In the genomic region with DNA sequence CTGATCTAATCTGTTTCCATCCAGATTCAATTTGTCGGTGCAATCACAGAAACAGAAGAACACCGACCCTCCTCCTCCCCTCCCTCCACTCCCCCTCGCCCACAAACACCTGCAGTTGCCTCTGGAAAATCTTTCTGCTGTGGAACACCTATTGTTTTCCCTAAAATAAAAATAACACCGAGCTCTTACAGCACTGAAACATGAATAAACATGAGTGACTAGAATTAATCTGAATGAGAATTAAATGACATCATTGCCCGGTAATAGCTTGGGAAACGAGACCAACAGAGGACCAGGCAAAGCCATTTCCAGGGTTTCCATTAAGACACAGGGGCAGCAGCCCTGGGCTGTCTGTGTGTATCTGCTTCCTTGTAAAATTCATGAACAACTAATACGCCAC, we compare ENCODE assay signal across 25 mouse cellular contexts. TPM values are rescaled to one million over a fixed set of nuclear protein-coding genes. Genes with fewer than 3 reads are reported as not detected.
A peak's percentile ranks its signal among the peaks of the same experiment; 100 is the strongest.
DNase-seq lines count a peak whose midpoint lies in the region; ATAC-seq lines count a peak whose summit lies in the region.
"Had no signal": no experiment of that assay in that cellular context is flagged by ENCODE, and none has a peak within 500 bp of the region (broad histone marks: within the 10 kb centered on the region; RNA-seq: fewer than 3 reads in every experiment).

No protein-coding gene starts in this region.

- H3K9me3 ChIP-seq in hindbrain, embryonic 10.5 days, result no peaks in the 10 kb centered on the region
- H3K9me3 ChIP-seq in hindbrain, embryonic 11.5 days (ENCODE audit: control insufficient read depth, low read length), result no peaks in the 10 kb centered on the region
- no peaks in the 10 kb centered on the region for H3K9me3 ChIP-seq in forebrain, embryonic 13.5 days (replicated peaks)
- no peaks in the 10 kb centered on the region for H3K9me3 ChIP-seq in hindbrain, embryonic 14.5 days (ENCODE audit: control insufficient read depth, low read length)
- H3K9me3 ChIP-seq in midbrain, embryonic 16.5 days (replicated peaks; ENCODE audit: control insufficient read depth, low read length, poor library complexity, severe bottlenecking), result no peaks in the 10 kb centered on the region
- H3K9me3 ChIP-seq: heart, embryonic 13.5 days; limb, embryonic 15.5 days; lung, embryonic 15.5 days; megakaryocyte, embryonic 14.5 days had no signal

- no peak for DNase-seq in hindbrain, embryonic 10.5 days (ENCODE audit: low spot score)
- DNase-seq in hindbrain, embryonic 11.5 days (ENCODE audit: low spot score), result no peak
- no peak for DNase-seq in hindbrain, embryonic 14.5 days (ENCODE audit: low spot score)
- no peak for DNase-seq in embryo, embryonic 10.5 days (ENCODE audit: low spot score)
- DNase-seq in gastrocnemius, adult 18-20 months (ENCODE audit: low spot score), result no peak
- DNase-seq in embryo, embryonic 11 days, result no peak
- DNase-seq: adrenal gland, postnatal 25 days; cerebellum, adult 11-12 months; cerebellum, postnatal 25 days; gastrocnemius, postnatal 14 days; heart, adult 11 months; heart, postnatal 14 days; kidney, adult 18-20 months; lung, postnatal 36 days; right cerebral cortex, postnatal 14 days; thymus, postnatal 14 days had no signal

- peak overlapping the region; percentile 56; the same call in 1 of the 2 replicates for H3K27ac ChIP-seq in hindbrain, embryonic 10.5 days
- H3K27ac ChIP-seq in hindbrain, embryonic 11.5 days (ENCODE audit: low read depth, low read length), result no peak overlapping the region
- H3K27ac ChIP-seq in forebrain, embryonic 13.5 days, result peak overlapping the region; percentile 40; the same call in 1 of the 2 replicates
- H3K27ac ChIP-seq in hindbrain, embryonic 14.5 days, result peak overlapping the region; percentile 12; the same call in 1 of the 2 replicates
- peak overlapping the region; percentile 63; the same call in 1 of the 2 replicates for H3K27ac ChIP-seq in midbrain, embryonic 16.5 days (ENCODE audit: low read length)
- H3K27ac ChIP-seq: heart, embryonic 13.5 days; left cerebral cortex, adult 2 months; limb, embryonic 15.5 days; liver, embryonic 14.5 days; lung, embryonic 15.5 days had no signal

- no peak overlapping the region for H3K4me2 ChIP-seq in hindbrain, embryonic 11.5 days (replicated peaks; ENCODE audit: low read depth, low read length)
- no peak overlapping the region for H3K4me2 ChIP-seq in forebrain, embryonic 13.5 days
- H3K4me2 ChIP-seq in hindbrain, embryonic 14.5 days (replicated peaks), result no peak overlapping the region
- H3K4me2 ChIP-seq in midbrain, embryonic 16.5 days (ENCODE audit: low read length), result no peak overlapping the region
- H3K4me2 ChIP-seq: heart, embryonic 13.5 days; limb, embryonic 15.5 days; lung, embryonic 15.5 days had no signal

- 72% methylated on average over 7 of the region's 7 CpGs for WGBS in hindbrain, embryonic 10.5 days
- 60% methylated on average over 7 of the region's 7 CpGs for WGBS in hindbrain, embryonic 11.5 days
- WGBS in forebrain, embryonic 13.5 days, result 28% methylated on average over 7 of the region's 7 CpGs
- 36% methylated on average over 7 of the region's 7 CpGs for WGBS in hindbrain, embryonic 14.5 days
- WGBS in midbrain, embryonic 16.5 days, result 36% methylated on average over 7 of the region's 7 CpGs

- H3K4me1 ChIP-seq in hindbrain, embryonic 10.5 days (replicated peaks), result peaks cover 13% of the 10 kb centered on the region; the same call in 1 of the 2 replicates
- H3K4me1 ChIP-seq in hindbrain, embryonic 11.5 days (replicated peaks; ENCODE audit: control insufficient read depth, insufficient read depth, low read length), result no peaks in the 10 kb centered on the region
- H3K4me1 ChIP-seq in forebrain, embryonic 13.5 days, result peaks cover 17% of the 10 kb centered on the region
- 0 out of 2 replicates have a peak, but pooled peaks cover 4% of the 10 kb centered on the region for H3K4me1 ChIP-seq in hindbrain, embryonic 14.5 days (replicated peaks; ENCODE audit: control insufficient read depth, insufficient read depth, low read length)
- peaks cover 3% of the 10 kb centered on the region; the same call in 1 of the 2 replicates for H3K4me1 ChIP-seq in midbrain, embryonic 16.5 days (ENCODE audit: control insufficient read depth, insufficient read depth, low read length)
- H3K4me1 ChIP-seq: lung, embryonic 15.5 days; megakaryocyte, embryonic 14.5 days had no signal

- ATAC-seq in hindbrain, embryonic 11.5 days (ENCODE audit: low FRiP score), result no peak
- ATAC-seq in forebrain, embryonic 13.5 days, result peak; percentile 82
- no peak for ATAC-seq in hindbrain, embryonic 14.5 days (ENCODE audit: low FRiP score)
- no peak for ATAC-seq in midbrain, embryonic 16.5 days
- ATAC-seq: inflammation-experienced regulatory T-cells, adult 6 months had no signal

- peaks cover 8% of the 10 kb centered on the region for H3K36me3 ChIP-seq in hindbrain, embryonic 10.5 days
- H3K36me3 ChIP-seq in hindbrain, embryonic 11.5 days (ENCODE audit: control insufficient read depth, insufficient read depth, low read length), result no peaks in the 10 kb centered on the region
- H3K36me3 ChIP-seq in forebrain, embryonic 13.5 days (ENCODE audit: poor library complexity, severe bottlenecking), result no peaks in the 10 kb centered on the region
- no peaks in the 10 kb centered on the region; the same call in 1 of the 2 replicates for H3K36me3 ChIP-seq in hindbrain, embryonic 14.5 days (replicated peaks; ENCODE audit: control insufficient read depth, insufficient read depth)
- peaks cover 5% of the 10 kb centered on the region for H3K36me3 ChIP-seq in midbrain, embryonic 16.5 days (ENCODE audit: control insufficient read depth, insufficient read depth, low read length)

- H3K9ac ChIP-seq in hindbrain, embryonic 11.5 days (ENCODE audit: low read depth, low read length), result no peak overlapping the region
- H3K9ac ChIP-seq in forebrain, embryonic 13.5 days, result peak overlapping the region; percentile 21; the same call in 1 of the 2 replicates
- H3K9ac ChIP-seq in hindbrain, embryonic 14.5 days, result no peak overlapping the region
- H3K9ac ChIP-seq in midbrain, embryonic 16.5 days (ENCODE audit: low read depth, low read length), result 0 out of 2 replicates have a peak overlapping the region, but pooled peaks have one; percentile 21
- H3K9ac ChIP-seq: heart, embryonic 13.5 days; limb, embryonic 15.5 days; liver, embryonic 14.5 days; lung, embryonic 15.5 days had no signal

- no peaks in the 10 kb centered on the region; the same call in 1 of the 2 replicates for H3K27me3 ChIP-seq in hindbrain, embryonic 10.5 days (ENCODE audit: insufficient read depth, poor library complexity, severe bottlenecking)
- no peaks in the 10 kb centered on the region for H3K27me3 ChIP-seq in hindbrain, embryonic 11.5 days (ENCODE audit: control insufficient read depth, insufficient read depth, low read length)
- H3K27me3 ChIP-seq in forebrain, embryonic 13.5 days, result no peaks in the 10 kb centered on the region
- H3K27me3 ChIP-seq in hindbrain, embryonic 14.5 days (ENCODE audit: control insufficient read depth, insufficient read depth, low read length), result no peaks in the 10 kb centered on the region
- H3K27me3 ChIP-seq in midbrain, embryonic 16.5 days (ENCODE audit: control insufficient read depth, insufficient read depth, low read depth, low read length), result no peaks in the 10 kb centered on the region
- H3K27me3 ChIP-seq: heart, embryonic 13.5 days; limb, embryonic 15.5 days; lung, embryonic 15.5 days had no signal

- H3K4me3 ChIP-seq in hindbrain, embryonic 10.5 days, result no peak overlapping the region
- H3K4me3 ChIP-seq in hindbrain, embryonic 11.5 days (ENCODE audit: low read depth, low read length), result no peak overlapping the region
- H3K4me3 ChIP-seq in forebrain, embryonic 13.5 days, result no peak overlapping the region
- no peak overlapping the region for H3K4me3 ChIP-seq in hindbrain, embryonic 14.5 days (replicated peaks; ENCODE audit: low read length)
- no peak overlapping the region for H3K4me3 ChIP-seq in midbrain, embryonic 16.5 days (ENCODE audit: low read depth, low read length)
- H3K4me3 ChIP-seq: heart, embryonic 13.5 days; left cerebral cortex, adult 2 months; limb, embryonic 15.5 days; lung, embryonic 15.5 days; megakaryocyte, embryonic 14.5 days had no signal

RNA-seq across cellular contexts. Expression of gene Myo18b, which starts 46.1 kb away (rescaled TPM):
- polyA plus RNA-seq in hindbrain, embryonic 10.5 days (2016; fragmentation: Nextera tagmentation; extraction: Ambion mirVana), result 0.30 and 0.65 TPM in 2 replicates
- 0.60 and 0.68 TPM in 2 replicates for polyA plus RNA-seq in hindbrain, embryonic 11.5 days (2014; fragmentation: Nextera tagmentation; extraction: Ambion mirVana)
- polyA plus RNA-seq in forebrain, embryonic 13.5 days (2015; fragmentation: Nextera tagmentation; extraction: Ambion mirVana), result 0.65 and 0.68 TPM in 2 replicates
- 1.1 and 1.4 TPM in 2 replicates for polyA plus RNA-seq in hindbrain, embryonic 14.5 days (2014; fragmentation: Nextera tagmentation; extraction: Ambion mirVana)
- 2.0 TPM in 2 replicates for polyA plus RNA-seq in midbrain, embryonic 16.5 days (2015; fragmentation: Nextera tagmentation; extraction: Ambion mirVana)
- total RNA-seq in gastrocnemius, adult 18-20 months (2021), result 100 to 1,000 TPM; 309 to 349 TPM
- polyA plus RNA-seq: inflammation-experienced regulatory T-cells, adult 6 months had no signal

Comparison
In these comparisons a context has a peak if more than half of its experiments do, and no peak if none do; other contexts are left out.
1. H3K9ac ChIP-seq: peak in forebrain, embryonic 13.5 days (single experiment) and midbrain, embryonic 16.5 days (single experiment); none in hindbrain, embryonic 11.5 days (single experiment) and hindbrain, embryonic 14.5 days (single experiment).